8 mouse cellular contexts compared by ENCODE assay signal in the genomic region with DNA sequence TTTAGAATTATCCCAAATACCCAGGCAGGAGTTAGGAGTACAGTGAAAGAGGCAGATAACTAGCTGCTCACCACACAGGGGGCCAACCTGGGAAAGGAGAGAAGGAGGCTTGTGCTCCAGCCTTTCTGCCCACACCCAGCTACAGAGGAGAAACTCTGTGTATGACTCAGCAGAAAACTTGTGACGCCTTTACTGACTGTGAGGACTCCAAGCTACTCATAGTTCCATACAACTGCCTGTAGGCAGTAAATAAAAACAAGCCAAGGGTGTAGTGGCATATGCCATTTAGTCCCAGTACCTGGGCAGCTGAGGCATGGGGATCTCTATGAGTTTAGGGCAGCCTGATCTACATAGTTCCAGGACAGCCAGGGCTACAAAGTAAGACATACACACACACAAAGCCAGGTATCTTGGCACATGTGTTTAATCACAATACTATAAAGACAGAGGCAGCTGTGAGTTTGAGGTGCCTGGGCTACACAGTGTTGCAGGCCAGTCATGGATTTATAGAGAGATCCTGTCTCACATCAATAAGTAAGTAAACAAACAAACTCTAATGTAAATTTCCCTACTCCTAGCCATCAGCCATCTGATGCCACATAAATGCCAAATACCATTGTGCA. TPM values are rescaled to one million over a fixed set of nuclear protein-coding genes. Genes with fewer than 3 reads are reported as not detected.
DNase-seq lines count a peak whose midpoint lies in the region; ATAC-seq and TF ChIP-seq lines count a peak whose summit lies in the region.

No protein-coding gene starts in this region.

- TF ChIP-seq CTCF in stomach, postnatal 0 days (IDR thresholded peaks at IDR 0.05; ENCODE audit: low read depth): no peak

- no peaks in the 10 kb centered on the region for H3K9me3 ChIP-seq in forebrain, embryonic 11.5 days (ENCODE audit: control insufficient read depth, low read length)
- H3K9me3 ChIP-seq in forebrain, embryonic 16.5 days (ENCODE audit: control insufficient read depth, low read length): no peaks in the 10 kb centered on the region
- H3K9me3 ChIP-seq in stomach, postnatal 0 days (ENCODE audit: control insufficient read depth, low read length): no peaks in the 10 kb centered on the region
- no peaks in the 10 kb centered on the region for H3K9me3 ChIP-seq in midbrain, embryonic 11.5 days (ENCODE audit: control insufficient read depth, low read length)

- H3K4me3 ChIP-seq in forebrain, embryonic 11.5 days (ENCODE audit: low read depth, low read length): no peak overlapping the region
- H3K4me3 ChIP-seq in forebrain, embryonic 16.5 days (replicated peaks; ENCODE audit: low read length): no peak overlapping the region
- no peak overlapping the region for H3K4me3 ChIP-seq in stomach, postnatal 0 days (ENCODE audit: low read depth, low read length)
- no peak overlapping the region for H3K4me3 ChIP-seq in midbrain, embryonic 11.5 days (ENCODE audit: low read depth, low read length)

- ATAC-seq in forebrain, embryonic 11.5 days (replicated peaks; ENCODE audit: low FRiP score): peak; percentile 25; the same call in 1 of the 2 replicates
- no peak for ATAC-seq in forebrain, embryonic 16.5 days
- ATAC-seq in stomach, postnatal 0 days (ENCODE audit: low FRiP score, low TSS enrichment): peak; percentile 89
- ATAC-seq in midbrain, embryonic 11.5 days (ENCODE audit: low FRiP score): no peak

- no peak for TF ChIP-seq EP300 in stomach, postnatal 0 days (optimal IDR thresholded peaks at IDR 0.05)

- H3K9ac ChIP-seq in forebrain, embryonic 11.5 days (ENCODE audit: low read length): no peak overlapping the region
- no peak overlapping the region for H3K9ac ChIP-seq in forebrain, embryonic 16.5 days (replicated peaks; ENCODE audit: low read depth, low read length)
- no peak overlapping the region for H3K9ac ChIP-seq in stomach, postnatal 0 days (ENCODE audit: low read length)
- H3K9ac ChIP-seq in midbrain, embryonic 11.5 days (ENCODE audit: low read length): no peak overlapping the region

- DNase-seq in forebrain, embryonic 11.5 days (ENCODE audit: low spot score): no peak
- peak; percentile 46 for DNase-seq in spleen, adult 12 weeks (ENCODE audit: low spot score)
- no peak for DNase-seq in spleen, postnatal 10 days (ENCODE audit: low spot score in 2 of 2)
- DNase-seq in induced T-regulatory cell, adult 2 months (ENCODE audit: low read depth): peak; percentile 70
- DNase-seq in stomach, postnatal 0 days (ENCODE audit: low spot score): no peak
- no peak for DNase-seq in layer of hippocampus, adult 18-20 months (ENCODE audit: low spot score in 2 of 2)
- DNase-seq in midbrain, embryonic 11.5 days (ENCODE audit: low spot score, missing footprints): no peak

- no peak overlapping the region for H3K4me2 ChIP-seq in forebrain, embryonic 11.5 days (ENCODE audit: low read depth, low read length, severe bottlenecking)
- no peak overlapping the region for H3K4me2 ChIP-seq in forebrain, embryonic 16.5 days (ENCODE audit: low read length)
- H3K4me2 ChIP-seq in stomach, postnatal 0 days (replicated peaks; ENCODE audit: low read depth): no peak overlapping the region
- no peak overlapping the region for H3K4me2 ChIP-seq in midbrain, embryonic 11.5 days

- H3K4me1 ChIP-seq in forebrain, embryonic 11.5 days (replicated peaks; ENCODE audit: control insufficient read depth, insufficient read depth, low read length): no peaks in the 10 kb centered on the region; the same call in 1 of the 2 replicates
- peaks cover 11% of the 10 kb centered on the region; the same call in 1 of the 2 replicates for H3K4me1 ChIP-seq in forebrain, embryonic 16.5 days (replicated peaks; ENCODE audit: control insufficient read depth, insufficient read depth, low read length)
- H3K4me1 ChIP-seq in stomach, postnatal 0 days (replicated peaks; ENCODE audit: control insufficient read depth, insufficient read depth): no peaks in the 10 kb centered on the region
- peaks cover 4% of the 10 kb centered on the region; the same call in 1 of the 2 replicates for H3K4me1 ChIP-seq in midbrain, embryonic 11.5 days (ENCODE audit: control insufficient read depth, insufficient read depth, low read length)

- peaks cover 14% of the 10 kb centered on the region for H3K36me3 ChIP-seq in forebrain, embryonic 11.5 days (ENCODE audit: control insufficient read depth, insufficient read depth, low read length)
- peaks cover 18% of the 10 kb centered on the region for H3K36me3 ChIP-seq in forebrain, embryonic 16.5 days (ENCODE audit: control insufficient read depth, insufficient read depth)
- peaks cover 12% of the 10 kb centered on the region for H3K36me3 ChIP-seq in stomach, postnatal 0 days (ENCODE audit: control insufficient read depth, insufficient read depth, low read length)
- H3K36me3 ChIP-seq in midbrain, embryonic 11.5 days (ENCODE audit: control insufficient read depth, insufficient read depth, low read length): peaks cover 28% of the 10 kb centered on the region

- no peaks in the 10 kb centered on the region for H3K27me3 ChIP-seq in forebrain, embryonic 11.5 days (ENCODE audit: control insufficient read depth, insufficient read depth, low read length)
- H3K27me3 ChIP-seq in forebrain, embryonic 16.5 days (replicated peaks; ENCODE audit: control insufficient read depth, insufficient read depth, low read length): no peaks in the 10 kb centered on the region
- H3K27me3 ChIP-seq in stomach, postnatal 0 days (ENCODE audit: control insufficient read depth, insufficient read depth, low read length): no peaks in the 10 kb centered on the region
- H3K27me3 ChIP-seq in midbrain, embryonic 11.5 days (ENCODE audit: control insufficient read depth, insufficient read depth, low read length): no peaks in the 10 kb centered on the region

- H3K27ac ChIP-seq in forebrain, embryonic 11.5 days (ENCODE audit: low read depth, low read length): no peak overlapping the region
- no peak overlapping the region for H3K27ac ChIP-seq in forebrain, embryonic 16.5 days (ENCODE audit: low read length)
- H3K27ac ChIP-seq in stomach, postnatal 0 days (replicated peaks): peak overlapping the region; percentile 58
- no peak overlapping the region for H3K27ac ChIP-seq in midbrain, embryonic 11.5 days (ENCODE audit: low read depth, low read length)

- 81% methylated on average over 1 of the region's 1 CpGs for WGBS in forebrain, embryonic 11.5 days
- 34% methylated on average over 1 of the region's 1 CpGs for WGBS in forebrain, embryonic 16.5 days
- 7% methylated on average over 1 of the region's 1 CpGs for WGBS in stomach, postnatal 0 days
- WGBS in midbrain, embryonic 11.5 days: 79% methylated on average over 1 of the region's 1 CpGs

RNA-seq across cellular contexts. Expression of a gene that starts 24.1 kb away (rescaled TPM):
- polyA plus RNA-seq in forebrain, embryonic 11.5 days (2014; fragmentation: Nextera tagmentation; extraction: Ambion mirVana): 61.0 and 66.1 TPM in 2 replicates
- polyA plus RNA-seq in forebrain, embryonic 16.5 days (2015; fragmentation: Nextera tagmentation; extraction: Ambion mirVana): 56.8 and 60.2 TPM in 2 replicates
- 15.9 and 18.0 TPM in 2 replicates for polyA plus RNA-seq in stomach, postnatal 0 days (2015; fragmentation: Nextera tagmentation; extraction: Ambion mirVana)
- 10 to 100 TPM; 50.7 to 55.7 TPM for total RNA-seq in layer of hippocampus, adult 18-20 months (2021)
- 41.7 and 42.6 TPM in 2 replicates for polyA plus RNA-seq in midbrain, embryonic 11.5 days (2014; fragmentation: Nextera tagmentation; extraction: Ambion mirVana)

Comparison
In these comparisons a context has a peak if more than half of its experiments do, and no peak if none do; other contexts are left out.
1. ATAC-seq: peak in forebrain, embryonic 11.5 days (single experiment) and stomach, postnatal 0 days (single experiment); none in forebrain, embryonic 16.5 days (single experiment) and midbrain, embryonic 11.5 days (single experiment).
2. DNase-seq: peak in spleen, adult 12 weeks (single experiment) and induced T-regulatory cell, adult 2 months (single experiment); none in forebrain, embryonic 11.5 days (single experiment), spleen, postnatal 10 days (0 of 2), stomach, postnatal 0 days (single experiment), layer of hippocampus, adult 18-20 months (0 of 2) and midbrain, embryonic 11.5 days (single experiment).